Mouse (Mus musculus) heart, embryonic 13.5 days (tissue): Measurements from ENCODE around the gene D6Ertd527e. TPM values are rescaled to one million over a fixed set of nuclear protein-coding genes. Genes with fewer than 3 reads are reported as not detected.

Source experiments
- ATAC-seq: fragments of 200-750 bp; cut with Nextera tagmentation; 2 replicates; pipeline ENCODE4 v1.8.0; 2017; ENCODE audit warnings: moderate TSS enrichment; ENCODE audit not compliant: insufficient number of reproducible peaks, low FRiP score, low TSS enrichment; ENCODE audit errors: extremely low read depth
- H3K27ac ChIP-seq: fragments of 300-500 bp; sonication (generic); replicated peaks from 2 replicates; pipeline ENCODE4 v1.5.1; 2015; ENCODE audit warnings: moderate library complexity, mild to moderate bottlenecking, inconsistent platforms
- H3K27me3 ChIP-seq: fragments of 300-500 bp; sonication (generic); replicated peaks from 2 replicates; pipeline ENCODE4 v1.6.1; 2015; ENCODE audit warnings: mild to moderate bottlenecking, inconsistent platforms
- H3K36me3 ChIP-seq: fragments of 300-500 bp; sonication (generic); 2 replicates; pipeline ENCODE4 v1.6.1; 2015; ENCODE audit warnings: mild to moderate bottlenecking, inconsistent platforms
- H3K4me1 ChIP-seq: fragments of 300-500 bp; sonication (generic); 2 replicates; pipeline ENCODE4 v1.6.1; 2015; ENCODE audit warnings: inconsistent platforms
- H3K4me2 ChIP-seq: fragments of 300-500 bp; sonication (generic); 2 replicates; pipeline ENCODE4 v1.6.1; 2015; ENCODE audit warnings: inconsistent platforms, mild to moderate bottlenecking, moderate library complexity
- H3K4me3 ChIP-seq: fragments of 300-500 bp; sonication (generic); 2 replicates; pipeline ENCODE4 v1.5.1; 2015; ENCODE audit warnings: moderate library complexity, mild to moderate bottlenecking, inconsistent platforms
- H3K9ac ChIP-seq: fragments of 300-500 bp; sonication (generic); 2 replicates; pipeline ENCODE4 v1.6.1; 2015; ENCODE audit warnings: inconsistent platforms, mild to moderate bottlenecking, moderate library complexity
- H3K9me3 ChIP-seq: fragments of 300-500 bp; sonication (generic); 2 replicates; pipeline ENCODE4 v1.6.1; 2016; ENCODE audit warnings: inconsistent platforms
- WGBS: fragments of 180-500 bp; shearing (Covaris S2); methylation state at CpG from one replicate; pipeline ENCODE4 v1.1.7; 2015; ENCODE audit warnings: mixed read lengths; 5-methylcytosine and 5-hydroxymethylcytosine counted together
- polyA plus RNA-seq: library from polyadenylated mRNA; unstranded; fragments of >200 nt; fragmentation: Nextera tagmentation; extraction: Ambion mirVana; gene quantifications from 2 replicates; pipeline ENCODE4 v1.2.1, GENCODE M21; 2015

Gene D6Ertd527e
- polyA plus RNA-seq, 1 experiment from 2014 or later = 0.33 TPM

DNA sequence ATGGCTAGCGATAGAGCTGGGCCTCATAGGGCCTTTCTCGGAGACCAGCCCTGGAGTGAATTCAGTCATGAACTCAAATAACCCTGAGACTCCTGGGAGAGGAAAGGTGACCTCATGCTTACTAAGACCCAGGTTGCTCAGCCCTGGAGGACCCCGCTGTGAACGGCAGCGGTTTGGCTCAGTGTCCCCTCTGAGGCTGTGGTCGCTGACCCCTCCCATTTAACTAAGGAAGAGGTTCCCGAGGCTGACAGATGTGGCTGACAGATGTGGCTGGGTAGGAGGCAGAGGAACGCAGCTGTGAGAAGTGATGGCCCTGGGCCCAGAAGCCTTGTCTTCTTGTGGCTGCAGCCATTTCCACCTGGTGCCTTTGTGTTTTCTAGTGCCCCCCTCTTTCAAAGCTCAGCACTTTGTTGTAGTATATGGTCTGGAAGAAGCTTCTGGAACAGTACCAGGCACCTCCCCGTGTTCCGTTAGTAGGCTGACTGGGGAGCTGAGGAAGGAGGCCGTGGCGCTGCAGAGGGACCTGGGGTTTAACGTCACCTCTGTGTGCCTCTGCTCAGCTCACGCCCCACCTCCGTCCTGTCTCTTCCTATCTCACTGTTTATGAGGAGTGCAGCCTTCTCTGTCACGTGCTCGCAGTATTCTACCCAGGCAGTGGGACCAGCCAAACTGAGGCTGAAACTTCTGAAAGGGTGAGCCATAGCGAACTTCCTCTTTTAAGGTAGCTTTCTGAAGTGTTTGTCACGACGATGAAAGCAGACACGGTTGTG lies 48.1 kb downstream of the D6Ertd527e start:
- 62% methylated on average over 21 of the region's 21 CpGs for WGBS
- Histone ChIP-seq H3K4me2 (0 out of 2 replicates have a peak overlapping the region, but pooled peaks have one; percentile 0), H3K9me3 (no peaks in the 10 kb centered on the region), H3K27ac (no peak overlapping the region), H3K4me3 (no peak overlapping the region), H3K4me1 (peaks cover 25% of the 10 kb centered on the region), H3K36me3 (no peaks in the 10 kb centered on the region), H3K27me3 (no peaks in the 10 kb centered on the region), H3K9ac (no peak overlapping the region; the same call in 1 of the 2 replicates)
- ATAC-seq = 0 out of 2 replicates have a peak, but pooled peaks have one; percentile 60

DNA sequence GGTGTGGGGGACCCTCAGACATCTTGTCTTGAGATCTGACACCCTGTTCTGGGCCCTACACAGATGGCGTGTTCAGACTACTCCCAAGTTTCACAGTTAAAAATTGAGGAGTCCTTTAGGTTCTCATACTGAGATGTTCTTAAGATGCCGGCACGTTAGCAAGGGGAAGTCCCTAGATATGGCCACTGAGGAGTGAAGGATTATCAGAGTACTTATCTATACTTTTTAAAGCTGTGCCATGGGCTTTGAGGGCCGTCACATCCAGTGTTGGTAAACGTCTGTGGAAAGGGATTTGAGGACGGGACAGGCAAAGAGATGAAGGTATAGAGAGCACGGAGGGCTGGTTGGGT lies 48.7 kb downstream of the D6Ertd527e start:
- Histone ChIP-seq H3K4me2 (no peak overlapping the region), H3K4me3 (no peak overlapping the region), H3K27ac (no peak overlapping the region), H3K4me1 (peaks cover 25% of the 10 kb centered on the region), H3K36me3 (no peaks in the 10 kb centered on the region), H3K9me3 (no peaks in the 10 kb centered on the region), H3K27me3 (no peaks in the 10 kb centered on the region), H3K9ac (no peak overlapping the region)
- no peak for ATAC-seq
- 58% methylated on average over 7 of the region's 7 CpGs for WGBS

- no peak overlapping the region for H3K4me3 ChIP-seq
- no peak for ATAC-seq
- WGBS = 88% methylated on average over 3 of the region's 3 CpGs
- peaks cover 25% of the 10 kb centered on the region for H3K4me1 ChIP-seq
- H3K4me2 ChIP-seq = no peak overlapping the region
- no peak overlapping the region for H3K9ac ChIP-seq
- H3K27ac ChIP-seq = no peak overlapping the region
- no peaks in the 10 kb centered on the region for H3K27me3 ChIP-seq
- no peaks in the 10 kb centered on the region for H3K36me3 ChIP-seq
- no peaks in the 10 kb centered on the region for H3K9me3 ChIP-seq
Measured at GRCm38 (mm10) chr6:87153836-87154235, 49.3 kb downstream of the D6Ertd527e start.

GRCm38 (mm10) chr6:87158062-87158623 lies 53.6 kb downstream of the D6Ertd527e start:
- H3K36me3 ChIP-seq = no peaks in the 10 kb centered on the region; the same call in 1 of the 2 replicates
- no peaks in the 10 kb centered on the region for H3K27me3 ChIP-seq
- H3K9me3 ChIP-seq = no peaks in the 10 kb centered on the region
- H3K4me3 ChIP-seq = no peak overlapping the region
- peaks cover 25% of the 10 kb centered on the region for H3K4me1 ChIP-seq
- H3K4me2 ChIP-seq = no peak overlapping the region
- H3K9ac ChIP-seq = no peak overlapping the region
- ATAC-seq = no peak
- H3K27ac ChIP-seq = no peak overlapping the region
- WGBS = 72% methylated on average over 7 of the region's 7 CpGs

- no peak for ATAC-seq
- Histone ChIP-seq H3K9ac (no peak overlapping the region), H3K9me3 (no peaks in the 10 kb centered on the region), H3K4me3 (no peak overlapping the region), H3K27me3 (no peaks in the 10 kb centered on the region), H3K36me3 (no peaks in the 10 kb centered on the region; the same call in 1 of the 2 replicates), H3K4me2 (no peak overlapping the region), H3K27ac (no peak overlapping the region), H3K4me1 (peaks cover 14% of the 10 kb centered on the region; the same call in 1 of the 2 replicates)
- 80% methylated on average over 5 of the region's 5 CpGs for WGBS
Measured at GRCm38 (mm10) chr6:87160196-87160595, 55.6 kb downstream of the D6Ertd527e start.

- Histone ChIP-seq H3K9ac (no peak overlapping the region; the same call in 1 of the 2 replicates), H3K27ac (peak overlapping the region; percentile 70), H3K36me3 (no peaks in the 10 kb centered on the region; the same call in 1 of the 2 replicates), H3K4me2 (no peak overlapping the region), H3K27me3 (no peaks in the 10 kb centered on the region), H3K4me1 (peaks cover 20% of the 10 kb centered on the region; the same call in 1 of the 2 replicates), H3K4me3 (no peak overlapping the region), H3K9me3 (no peaks in the 10 kb centered on the region)
- peak; percentile 43 for ATAC-seq
- WGBS = 48% methylated on average over 12 of the region's 12 CpGs
Measured at GRCm38 (mm10) chr6:87161391-87162263, 57.1 kb downstream of the D6Ertd527e start.

Other genes starting within 250 kb of the D6Ertd527e start
- gene Nfu1, start 95.5 kb upstream of the D6Ertd527e start, polyA plus RNA-seq = 88.8 and 105 TPM in 2 replicates
- 11.7 and 12.1 TPM in 2 replicates for gene Gfpt1, start 61.9 kb upstream of the D6Ertd527e start, polyA plus RNA-seq
- 3.6 and 4.5 TPM in 2 replicates for gene Antxr1, start 231.1 kb downstream of the D6Ertd527e start, polyA plus RNA-seq
- not detected in 2 replicates for gene Gkn1, start 246.2 kb downstream of the D6Ertd527e start, polyA plus RNA-seq